Mouse (Mus musculus) neural tube, embryonic 11.5 days (tissue): ENCODE measurements around the gene Slc1a7. TPM values are rescaled to one million over a fixed set of nuclear protein-coding genes. Genes with fewer than 3 reads are reported as not detected.

Experiments
- ATAC-seq: fragments of 200-750 bp; cut with Nextera tagmentation; 2 replicates; pipeline ENCODE4 v1.8.0; 2017; ENCODE audit warnings: moderate number of reproducible peaks, mild to moderate bottlenecking, moderate TSS enrichment, moderate library complexity; ENCODE audit not compliant: insufficient read depth, low FRiP score, low TSS enrichment
- DNase-seq: peaks from one replicate; pipeline ENCODE4 v3.0.0-alpha.2; 2015; ENCODE audit warnings: low spot score
- H3K27ac ChIP-seq: fragments of 300-500 bp; sonication (generic); 2 replicates; pipeline ENCODE4 v1.5.1; 2014; ENCODE audit warnings: low read depth, mild to moderate bottlenecking, low read length
- H3K27me3 ChIP-seq: fragments of 300-500 bp; sonication (generic); 2 replicates; pipeline ENCODE4 v1.6.1; 2014; ENCODE audit warnings: mild to moderate bottlenecking, low read length, mixed read lengths; ENCODE audit not compliant: control insufficient read depth, insufficient read depth
- H3K36me3 ChIP-seq: fragments of 300-500 bp; sonication (generic); 2 replicates; pipeline ENCODE4 v1.6.1; 2014; ENCODE audit warnings: mild to moderate bottlenecking, low read length, moderate library complexity, mixed read lengths; ENCODE audit not compliant: control insufficient read depth, insufficient read depth
- H3K4me1 ChIP-seq: fragments of 300-500 bp; sonication (generic); 2 replicates; pipeline ENCODE4 v1.6.1; 2014; ENCODE audit warnings: low read length, mixed read lengths; ENCODE audit not compliant: control insufficient read depth, insufficient read depth
- H3K4me2 ChIP-seq: fragments of 300-500 bp; sonication (generic); 2 replicates; pipeline ENCODE4 v1.6.1; 2014; ENCODE audit warnings: low read depth, mild to moderate bottlenecking, moderate library complexity
- H3K4me3 ChIP-seq: fragments of 300-500 bp; sonication (generic); 2 replicates; pipeline ENCODE4 v1.5.1; 2014; ENCODE audit warnings: low read depth, low read length
- H3K9ac ChIP-seq: fragments of 300-500 bp; sonication (generic); 2 replicates; pipeline ENCODE4 v1.6.1; 2014; ENCODE audit warnings: mild to moderate bottlenecking, low read length
- H3K9me3 ChIP-seq: fragments of 300-500 bp; sonication (generic); 2 replicates; pipeline ENCODE4 v1.6.1; 2016; ENCODE audit warnings: low read length; ENCODE audit not compliant: control insufficient read depth
- WGBS: fragments of 180-500 bp; shearing (Covaris S2); extraction: QIAGEN DNeasy Blood & Tissue Kit; methylation state at CpG from one replicate; pipeline ENCODE4 v1.1.7; 2014; 5-methylcytosine and 5-hydroxymethylcytosine counted together
- polyA plus RNA-seq: library from polyadenylated mRNA; unstranded; fragments of >200 nt; fragmentation: Nextera tagmentation; extraction: Ambion mirVana; gene quantifications from 2 replicates; pipeline ENCODE4 v1.2.1, GENCODE M21; 2014

Slc1a7 gene
- polyA plus RNA-seq, 1 experiment from 2014 or later: not detected

GRCm38 (mm10) chr4:108008541-108008940 is 40.4 kb downstream of the Slc1a7 start:
- H3K4me1 ChIP-seq: no peaks in the 10 kb centered on the region
- no peaks in the 10 kb centered on the region for H3K36me3 ChIP-seq
- no peak overlapping the region for H3K4me3 ChIP-seq
- no peaks in the 10 kb centered on the region for H3K9me3 ChIP-seq
- no peak overlapping the region for H3K9ac ChIP-seq
- ATAC-seq (no peak), DNase-seq (no peak)
- H3K27ac ChIP-seq: no peak overlapping the region
- H3K4me2 ChIP-seq: no peak overlapping the region
- WGBS: 84% methylated on average over 8 of the region's 8 CpGs
- H3K27me3 ChIP-seq: no peaks in the 10 kb centered on the region

- WGBS: 65% methylated on average over 2 of the region's 2 CpGs
- H3K27ac ChIP-seq: no peak overlapping the region
- no peaks in the 10 kb centered on the region for H3K36me3 ChIP-seq
- H3K4me1 ChIP-seq: no peaks in the 10 kb centered on the region
- H3K4me3 ChIP-seq: no peak overlapping the region
- no peaks in the 10 kb centered on the region for H3K27me3 ChIP-seq
- DNase-seq (no peak), ATAC-seq (no peak)
- no peak overlapping the region for H3K4me2 ChIP-seq
- no peaks in the 10 kb centered on the region for H3K9me3 ChIP-seq
- no peak overlapping the region for H3K9ac ChIP-seq
Observed at GRCm38 (mm10) chr4:108014466-108014865, 46.3 kb downstream of the Slc1a7 start.

GRCm38 (mm10) chr4:108015067-108015765 is 47.1 kb downstream of the Slc1a7 start:
- WGBS: 70% methylated on average over 14 of the region's 14 CpGs
- Histone ChIP-seq H3K36me3 (no peaks in the 10 kb centered on the region), H3K9me3 (no peaks in the 10 kb centered on the region), H3K27ac (no peak overlapping the region), H3K4me3 (no peak overlapping the region), H3K27me3 (no peaks in the 10 kb centered on the region), H3K9ac (no peak overlapping the region; the same call in 1 of the 2 replicates), H3K4me2 (no peak overlapping the region), H3K4me1 (no peaks in the 10 kb centered on the region)
- no peak for ATAC-seq
- DNase-seq: no peak

GRCm38 (mm10) chr4:108016321-108016720 is 48.2 kb downstream of the Slc1a7 start:
- Histone ChIP-seq H3K36me3 (no peaks in the 10 kb centered on the region), H3K9me3 (no peaks in the 10 kb centered on the region), H3K9ac (no peak overlapping the region), H3K27ac (no peak overlapping the region), H3K4me1 (no peaks in the 10 kb centered on the region), H3K27me3 (no peaks in the 10 kb centered on the region), H3K4me3 (no peak overlapping the region), H3K4me2 (no peak overlapping the region)
- ATAC-seq: no peak
- no peak for DNase-seq
- 88% methylated on average over 3 of the region's 3 CpGs for WGBS

- no peak overlapping the region for H3K9ac ChIP-seq
- H3K27ac ChIP-seq: no peak overlapping the region
- WGBS: 91% methylated on average over 7 of the region's 7 CpGs
- ATAC-seq (no peak), DNase-seq (no peak)
- no peaks in the 10 kb centered on the region for H3K4me1 ChIP-seq
- H3K9me3 ChIP-seq: no peaks in the 10 kb centered on the region
- no peaks in the 10 kb centered on the region for H3K36me3 ChIP-seq
- no peak overlapping the region for H3K4me2 ChIP-seq
- H3K4me3 ChIP-seq: no peak overlapping the region
- no peaks in the 10 kb centered on the region for H3K27me3 ChIP-seq
Observed at GRCm38 (mm10) chr4:108017839-108018238, 49.7 kb downstream of the Slc1a7 start.

GRCm38 (mm10) chr4:108018241-108018923 is 50.2 kb downstream of the Slc1a7 start:
- DNase-seq (no peak), ATAC-seq (no peak)
- Histone ChIP-seq H3K4me3 (no peak overlapping the region), H3K9me3 (no peaks in the 10 kb centered on the region), H3K27ac (no peak overlapping the region), H3K36me3 (no peaks in the 10 kb centered on the region), H3K9ac (no peak overlapping the region), H3K4me2 (no peak overlapping the region), H3K4me1 (no peaks in the 10 kb centered on the region), H3K27me3 (no peaks in the 10 kb centered on the region)
- WGBS: 68% methylated on average over 10 of the region's 10 CpGs

GRCm38 (mm10) chr4:108018961-108019921 is 51.1 kb downstream of the Slc1a7 start:
- DNase-seq (no peak), ATAC-seq (no peak)
- Histone ChIP-seq H3K27ac (no peak overlapping the region), H3K9me3 (no peaks in the 10 kb centered on the region), H3K27me3 (no peaks in the 10 kb centered on the region), H3K4me3 (no peak overlapping the region), H3K4me2 (no peak overlapping the region), H3K36me3 (no peaks in the 10 kb centered on the region), H3K9ac (no peak overlapping the region), H3K4me1 (no peaks in the 10 kb centered on the region)
- 61% methylated on average over 14 of the region's 14 CpGs for WGBS

GRCm38 (mm10) chr4:108020178-108020577 is 52.0 kb downstream of the Slc1a7 start:
- 84% methylated on average over 6 of the region's 6 CpGs for WGBS
- no peaks in the 10 kb centered on the region for H3K36me3 ChIP-seq
- ATAC-seq (no peak), DNase-seq (no peak)
- no peak overlapping the region for H3K4me3 ChIP-seq
- H3K9me3 ChIP-seq: no peaks in the 10 kb centered on the region
- H3K27ac ChIP-seq: no peak overlapping the region
- no peak overlapping the region for H3K9ac ChIP-seq
- H3K4me2 ChIP-seq: no peak overlapping the region
- no peaks in the 10 kb centered on the region for H3K4me1 ChIP-seq
- no peaks in the 10 kb centered on the region for H3K27me3 ChIP-seq
